Mouse (Mus musculus): ENCODE results near the gene Slc6a8.

DNA sequence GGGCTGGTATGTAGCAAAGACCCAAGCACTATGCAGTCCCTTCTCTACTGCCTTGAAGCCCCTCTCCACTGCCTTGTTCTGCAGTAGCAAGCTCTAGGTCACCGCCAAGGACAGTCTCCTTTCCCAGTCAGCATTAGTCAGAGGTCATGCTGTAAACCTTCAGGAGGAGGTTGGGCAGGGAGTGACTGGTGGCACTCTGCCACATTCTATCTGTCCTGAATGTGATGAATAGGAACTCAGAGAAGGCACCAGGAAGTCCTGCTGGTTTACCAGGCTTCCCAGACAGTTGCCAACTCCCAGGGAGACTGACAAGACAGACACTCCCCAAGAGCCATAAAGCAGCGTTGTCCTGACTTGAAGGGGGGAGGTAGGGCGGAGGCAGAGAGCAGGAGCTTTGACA is 12.7 kb downstream of the Slc6a8 start:
- TF ChIP-seq CTCF (IDR thresholded peaks at IDR 0.05; ENCODE audit: low read depth, low read length) (no peak), GATA1 (IDR thresholded peaks at IDR 0.05; ENCODE audit: borderline replicate concordance, low read length) (no peak), POLR2AphosphoS5 (IDR thresholded peaks at IDR 0.05; ENCODE audit: insufficient replicate concordance, low read depth, low read length) (no peak), TAL1 (conservative IDR thresholded peaks at IDR 0.05; ENCODE audit: low read depth, low read length) (no peak)
